Mouse (Mus musculus) cerebellum, postnatal 36 days (tissue): ENCODE measurements at regions not wholly inside any gene's neighbourhood (a gene's known extent, or its start where the extent isn't known, plus 50 kb on each side); places are given as distances from the start of the nearest gene placed in this dataset.
A peak's percentile ranks its signal among the peaks of the same experiment; 100 is the strongest.
"Not testable (repeated sequence)": the region's sequence is repeated elsewhere in the genome, so short reads cannot be mapped to it uniquely, and the experiment has no call there.

Experiments
- DNase-seq, 2 experiments: peaks; one replicate each; pipeline ENCODE4 v3.0.0; 2021 to 2022; ENCODE audit warnings: mixed read lengths in 2 of 2

- no peak for DNase-seq
These were observed 112.6 kb downstream of the Tomm20 start for GRCm38 (mm10) chr8:126833006-126833405.

DNA sequence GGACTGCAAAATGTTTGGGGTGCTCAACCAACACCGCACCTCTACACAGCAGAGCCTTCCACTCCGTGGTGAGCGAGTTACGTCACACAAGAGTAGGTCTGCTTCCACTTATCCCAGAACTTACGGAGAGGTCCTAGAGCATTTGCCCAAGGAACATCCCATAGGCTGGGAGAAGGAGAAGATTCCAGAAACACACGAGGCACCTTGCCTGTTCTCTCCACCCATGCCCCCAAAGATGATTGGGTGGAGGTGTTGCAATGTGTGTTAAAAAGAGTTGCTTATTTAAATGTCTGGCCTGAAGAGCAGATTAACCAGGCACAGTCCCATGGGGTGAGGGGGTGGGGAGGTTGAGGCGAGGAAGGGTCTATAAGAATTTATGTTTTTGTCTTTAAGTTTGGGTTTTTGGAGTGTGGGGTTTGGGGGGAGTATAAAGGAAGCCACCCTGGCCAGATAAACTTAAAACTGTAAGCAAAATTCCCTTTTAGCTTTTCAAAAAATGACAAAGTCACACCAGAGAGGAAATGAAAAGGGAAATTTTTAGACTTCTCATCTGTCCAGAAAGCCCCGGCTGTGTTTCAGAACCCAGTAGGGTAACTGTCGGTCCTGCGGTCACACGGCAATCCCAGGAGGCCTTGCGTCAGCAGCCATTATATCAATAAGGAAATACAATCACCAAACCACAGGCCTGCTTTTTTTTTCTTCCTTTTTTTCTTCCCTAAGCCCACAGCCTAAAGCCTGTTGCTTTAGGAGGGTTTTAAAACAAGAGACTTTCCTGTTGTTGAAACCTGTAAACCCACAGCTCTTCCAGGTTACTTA, 113.3 kb downstream of the Tomm20 start:
- DNase-seq = no peak

- no peak for DNase-seq
These were observed 114.1 kb downstream of the Tomm20 start for GRCm38 (mm10) chr8:126831312-126832162.

- no peak for DNase-seq
These were observed 115.5 kb downstream of the Tomm20 start for GRCm38 (mm10) chr8:126830242-126830530.

DNA sequence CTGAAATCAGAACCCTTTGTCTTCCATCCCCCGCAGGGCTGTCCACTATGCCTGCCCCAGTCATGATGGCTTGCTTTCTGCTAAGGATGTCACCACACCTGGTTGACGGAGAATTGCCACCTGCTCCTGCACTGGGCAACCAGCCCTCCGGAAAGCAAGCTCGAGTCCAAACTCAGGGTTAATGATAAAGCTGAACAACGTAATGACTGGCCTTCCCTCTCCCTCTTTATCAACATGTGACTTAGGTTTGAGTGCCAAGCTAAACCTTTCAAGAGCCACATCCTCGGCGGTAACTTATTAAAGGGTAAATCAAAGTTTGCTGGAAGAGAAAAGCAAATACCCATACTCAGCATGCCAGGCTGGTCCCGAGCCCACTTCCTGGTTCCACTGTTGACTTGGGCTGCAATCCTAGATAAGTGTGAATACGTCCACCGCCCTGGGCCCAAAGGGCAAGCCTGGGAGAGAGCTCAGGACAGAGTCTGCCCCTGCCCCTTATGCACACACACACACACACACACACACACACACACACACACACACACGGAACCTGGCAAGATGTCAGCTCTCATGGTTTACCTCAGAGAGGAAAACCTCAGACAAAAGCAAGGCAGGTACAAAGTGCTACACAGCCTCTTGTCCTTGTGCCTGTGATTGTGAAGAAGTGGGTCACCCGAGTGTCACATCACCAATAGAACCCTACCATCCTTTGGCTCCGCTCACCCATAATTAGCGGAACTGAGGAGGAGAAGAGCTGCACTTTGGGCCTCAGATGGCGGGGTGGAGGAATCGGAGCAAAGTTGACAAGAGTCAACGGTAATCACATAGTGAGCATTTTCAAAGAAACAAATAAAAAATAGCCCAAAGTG, 116.0 kb downstream of the Tomm20 start:
- no peak for DNase-seq

DNA sequence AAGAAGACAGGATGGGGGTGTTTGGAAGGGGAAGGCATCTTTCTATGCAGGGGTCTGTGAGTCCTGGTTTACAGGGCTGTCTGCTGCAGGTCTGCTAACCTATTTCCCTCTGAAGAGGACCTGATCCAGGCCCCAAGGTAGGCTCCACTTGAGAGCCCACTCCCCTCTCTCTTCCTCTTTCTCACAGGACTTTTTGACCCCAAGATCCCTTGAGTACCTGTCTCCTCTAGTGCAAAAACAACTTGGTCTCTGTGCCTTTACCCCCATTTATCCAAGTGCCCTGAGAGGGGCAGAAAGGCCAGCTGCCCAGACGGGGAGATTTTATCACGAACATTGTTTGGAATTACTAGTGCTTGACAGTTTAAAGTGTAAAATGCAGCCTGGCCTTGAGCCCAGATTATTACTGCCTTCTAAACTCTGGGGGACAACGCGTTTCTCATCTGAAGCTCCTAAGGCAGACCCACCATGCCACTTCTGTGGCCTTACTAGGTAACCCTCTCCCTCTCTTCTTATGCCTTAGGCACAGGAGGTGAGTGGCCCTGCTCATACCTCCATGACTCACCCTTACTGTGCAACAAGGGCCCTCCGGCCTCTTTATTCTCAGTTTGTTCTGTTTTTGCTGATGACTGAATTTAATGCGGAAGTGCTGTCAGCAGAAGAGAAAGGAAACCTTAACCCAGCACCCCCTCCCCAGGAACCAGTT, 117.8 kb downstream of the Tomm20 start:
- no peak for DNase-seq

DNA sequence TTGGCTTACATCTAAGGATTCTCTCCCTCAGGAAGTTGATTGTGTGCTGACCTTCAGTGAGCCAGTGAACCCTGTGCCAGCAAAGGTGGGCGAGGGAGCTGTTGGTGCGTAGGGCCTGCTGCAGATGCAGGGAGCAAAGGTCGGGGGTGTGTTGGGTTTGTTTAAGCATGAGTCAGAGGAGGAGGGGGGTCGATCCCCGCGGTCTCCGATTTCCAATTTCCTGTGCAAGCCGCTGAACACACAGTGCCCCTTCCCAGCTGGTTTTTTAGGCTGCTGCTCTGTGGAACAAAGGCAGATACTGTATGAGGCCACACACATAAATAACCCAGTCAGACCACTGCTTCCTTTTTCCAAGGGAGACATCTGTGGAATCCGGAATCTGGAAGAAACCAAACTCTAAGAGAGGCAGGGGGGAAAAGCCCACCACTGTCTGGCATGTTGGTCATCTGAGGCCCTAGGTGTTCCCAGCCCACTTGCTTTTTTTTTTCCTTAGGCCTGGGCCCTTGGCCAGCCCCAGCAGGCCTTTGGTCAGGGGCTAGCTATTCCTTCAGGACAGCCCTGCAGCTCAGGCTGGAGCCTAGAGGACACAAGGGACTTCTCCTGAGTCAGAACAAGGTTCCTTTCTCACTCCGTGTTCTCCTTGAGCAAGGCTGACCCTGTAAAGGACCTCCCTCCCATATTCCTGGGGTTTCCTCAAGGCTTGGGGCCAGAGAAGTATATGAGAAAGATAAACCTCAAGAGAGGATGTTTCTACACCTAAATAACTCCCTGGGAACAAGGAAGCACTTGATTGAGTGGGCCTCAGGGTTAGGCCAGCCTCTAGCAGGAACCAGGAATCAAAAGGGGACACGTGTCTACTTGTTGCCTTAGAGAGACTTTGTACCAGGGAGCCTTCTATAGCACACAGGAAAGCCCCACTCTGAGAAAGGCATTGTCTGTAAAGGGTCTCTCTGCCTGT, 119.0 kb downstream of the Tomm20 start:
- DNase-seq = no peak

DNA sequence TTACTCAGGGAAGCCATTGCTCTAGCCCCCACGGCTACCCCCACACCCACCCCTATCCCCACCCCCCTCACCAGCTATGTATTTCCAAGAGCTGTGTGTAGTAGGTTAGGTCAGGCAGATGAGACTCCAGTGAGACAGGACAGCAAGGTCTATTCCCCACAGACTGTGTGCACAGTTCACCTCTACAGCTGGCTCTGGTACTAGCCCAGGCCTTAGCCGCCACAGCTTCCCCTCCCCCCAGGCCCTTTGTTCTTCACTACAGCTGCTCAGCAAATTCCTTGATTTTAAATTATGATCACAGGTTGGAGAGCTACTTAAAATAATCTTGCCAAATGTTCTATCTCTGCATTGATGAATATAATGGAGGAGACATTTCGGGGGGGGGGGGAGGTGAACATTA, 119.8 kb downstream of the Tomm20 start:
- no peak for DNase-seq

DNA sequence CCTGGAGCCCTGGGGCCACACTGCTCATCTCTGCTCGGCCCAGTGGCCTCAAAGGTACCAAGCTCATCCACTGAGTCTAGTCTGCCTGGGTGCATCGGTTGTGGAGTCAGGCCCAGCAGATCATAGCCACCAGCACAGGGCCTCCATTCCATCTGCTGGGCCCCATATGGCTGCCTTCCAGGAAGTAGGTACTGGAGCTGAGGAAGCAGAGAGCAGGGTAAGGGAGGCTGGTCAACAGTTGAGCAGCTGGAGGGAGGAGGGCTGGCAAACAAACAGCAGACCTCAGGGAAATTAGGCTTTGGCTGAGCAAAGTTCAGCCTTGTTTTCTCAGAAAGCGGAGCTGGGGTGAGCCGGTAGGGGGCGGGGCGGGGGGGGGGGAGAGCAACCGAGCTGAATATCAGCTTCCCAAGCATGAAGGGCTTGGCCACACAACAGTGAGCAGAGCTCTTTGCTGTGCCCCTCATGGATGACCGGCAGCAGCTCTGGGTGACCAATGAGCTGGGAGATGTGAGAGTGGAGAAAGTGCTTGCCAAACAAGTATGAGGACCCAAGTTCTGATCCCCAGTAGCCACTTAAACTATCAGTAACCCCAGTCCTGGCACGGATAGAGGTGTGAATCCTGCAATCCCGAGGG, 121.0 kb downstream of the Tomm20 start:
- DNase-seq = peak in 1 of 2 experiments; percentile 16

DNA sequence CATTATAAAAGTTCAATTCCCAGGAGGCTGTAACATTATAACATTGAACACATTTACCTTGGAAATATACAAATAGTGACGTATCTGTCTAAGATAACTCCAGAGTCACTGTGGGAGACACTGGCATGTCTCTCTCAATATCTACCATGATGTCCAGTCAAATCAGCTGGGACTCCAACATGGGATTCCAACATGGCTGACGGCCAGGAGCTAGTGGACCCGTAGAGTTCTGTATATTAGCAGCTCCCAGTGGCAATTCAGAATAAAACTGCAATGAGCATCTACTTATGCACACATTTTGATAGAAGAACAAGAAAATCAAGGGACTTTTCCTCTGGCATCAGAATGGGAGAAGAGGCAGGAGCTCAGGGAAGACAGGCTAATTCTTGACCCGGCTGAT, 123.4 kb downstream of the Tomm20 start:
- no peak for DNase-seq

- no peak for DNase-seq
These were observed 124.4 kb downstream of the Tomm20 start for GRCm38 (mm10) chr8:126821279-126821678.

DNA sequence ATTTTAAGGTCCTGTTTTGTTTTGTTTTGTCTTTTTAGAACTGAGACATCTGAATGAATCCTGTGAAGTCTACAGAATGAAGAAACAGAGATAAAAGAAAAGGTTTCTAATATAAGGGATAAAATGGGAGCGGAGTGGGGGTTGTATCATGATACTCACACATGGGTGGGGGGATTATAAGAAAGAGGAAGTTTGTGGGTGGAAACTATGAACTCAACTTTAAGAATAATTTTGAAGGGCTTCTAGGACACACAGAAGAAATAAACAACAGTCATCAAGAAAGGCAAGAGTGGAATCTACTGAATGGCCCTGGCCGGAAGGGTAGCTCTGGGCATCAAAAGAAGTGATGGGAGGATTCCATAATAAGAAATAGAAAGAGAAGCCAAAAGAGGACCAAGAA, 125.1 kb downstream of the Tomm20 start:
- DNase-seq = no peak

- no peak for DNase-seq
These were observed 126.4 kb downstream of the Tomm20 start for GRCm38 (mm10) chr8:126819261-126819660.

DNA sequence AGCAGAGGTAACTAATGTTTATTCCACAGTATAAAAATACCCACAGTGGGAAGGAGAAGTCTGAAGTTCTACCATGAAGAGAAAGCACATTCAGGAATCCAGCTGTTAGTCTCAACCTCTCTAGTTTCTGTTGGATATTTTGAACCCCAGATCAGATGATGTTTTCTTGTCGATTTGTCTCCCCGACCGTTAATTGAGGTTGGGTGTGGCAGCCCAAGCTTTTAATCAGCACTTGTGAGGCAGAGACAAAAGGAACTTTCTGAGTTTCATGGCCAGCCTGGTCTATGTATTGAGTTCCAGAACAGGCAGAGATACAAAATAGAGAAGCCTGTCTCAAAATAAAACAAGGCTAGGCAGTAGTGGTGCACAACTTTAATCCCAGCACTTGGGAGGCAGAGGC, 129.5 kb downstream of the Tomm20 start:
- DNase-seq = no peak

GRCm38 (mm10) chr8:126814427-126814826, 131.2 kb downstream of the Tomm20 start:
- DNase-seq = no peak

DNA sequence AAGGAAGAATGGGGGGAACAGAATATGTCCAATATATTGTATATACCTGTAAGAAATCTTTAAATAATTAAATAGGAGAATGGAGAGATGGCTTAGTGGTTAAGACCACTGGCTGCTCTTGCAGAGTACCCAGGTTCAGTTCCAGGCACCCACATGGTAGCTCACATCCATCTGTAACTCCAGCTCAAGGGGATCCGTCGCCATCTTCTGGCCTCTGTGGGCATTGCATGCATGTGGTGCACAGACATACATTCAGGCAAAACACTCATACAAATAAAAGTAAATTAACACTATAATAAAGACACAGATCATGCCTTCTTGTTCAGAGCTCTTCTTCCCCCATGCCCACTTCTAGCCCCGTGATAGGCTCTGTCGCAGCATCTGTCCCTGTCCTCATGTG, 132.0 kb downstream of the Tomm20 start:
- no peak for DNase-seq

GRCm38 (mm10) chr8:126812777-126813176, 132.9 kb downstream of the Tomm20 start:
- DNase-seq = no peak

- DNase-seq = not testable (repeated sequence)
These were observed 134.3 kb downstream of the Tomm20 start for GRCm38 (mm10) chr8:126811358-126811757.

DNA sequence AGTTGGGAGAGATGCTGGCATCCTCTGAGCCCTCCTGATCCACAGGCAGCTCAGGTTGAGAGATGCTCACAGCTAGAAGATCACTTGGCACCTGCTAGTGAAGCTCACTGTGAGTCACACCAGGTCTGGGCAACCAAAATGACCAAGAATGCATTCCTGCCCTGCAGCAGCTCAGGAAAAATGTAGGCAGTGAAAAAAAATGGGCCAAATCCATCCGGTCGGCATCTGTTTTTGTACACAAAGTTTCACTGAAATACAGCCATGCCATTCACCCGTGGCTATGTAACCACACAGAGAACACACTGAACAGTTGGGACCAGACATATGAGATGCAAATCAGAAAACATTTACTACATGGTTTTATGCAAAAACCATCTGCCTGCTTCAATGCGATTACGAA, 135.1 kb downstream of the Tomm20 start:
- no peak for DNase-seq

DNA sequence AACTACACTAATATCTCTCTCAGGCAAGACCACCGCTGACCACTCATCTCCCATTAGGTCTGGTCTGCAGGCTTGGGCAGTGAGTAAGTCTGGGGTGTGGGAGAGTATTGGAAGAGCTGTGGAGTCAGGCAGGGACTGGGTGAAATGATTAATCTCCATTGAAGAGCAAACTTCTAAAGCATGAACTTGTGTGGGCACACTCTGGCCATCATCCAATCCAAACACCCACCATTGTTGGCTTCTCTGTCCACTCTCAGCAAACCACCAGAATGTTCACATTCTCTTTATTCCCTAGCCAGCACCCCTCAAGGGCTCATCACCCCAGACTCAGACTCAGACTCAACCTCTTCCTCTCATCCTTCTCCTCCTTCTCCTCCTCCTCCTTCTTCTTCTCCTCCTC, 136.3 kb downstream of the Tomm20 start:
- DNase-seq = no peak

GRCm38 (mm10) chr8:126808496-126808895, 137.1 kb downstream of the Tomm20 start:
- DNase-seq = no peak
